Mouse (Mus musculus) liver, embryonic 14.5 days (tissue): ENCODE results near the gene Ppp1r14a. TPM values are rescaled to one million over a fixed set of nuclear protein-coding genes. Genes with fewer than 3 reads are reported as not detected.
A peak's percentile ranks its signal among the peaks of the same experiment; 100 is the strongest.

Experiments
- ATAC-seq: fragments of 200-750 bp; cut with Nextera tagmentation; 2 replicates; pipeline ENCODE4 v1.8.0; 2017; ENCODE audit warnings: moderate number of reproducible peaks, mild to moderate bottlenecking, moderate library complexity; ENCODE audit not compliant: insufficient read depth
- DNase-seq, 3 experiments: peaks; one replicate each; pipeline ENCODE4 v3.0.0-alpha.2; 2012 to 2013; ENCODE audit warnings: low read depth in 3 of 3, low spot score in 3 of 3
- H3K27ac ChIP-seq: fragments of 300-500 bp; sonication (generic); 2 replicates; pipeline ENCODE4 v1.5.1; 2014; ENCODE audit warnings: moderate library complexity, mild to moderate bottlenecking, control low read depth, inconsistent platforms
- H3K27me3 ChIP-seq: fragments of 300-500 bp; sonication (generic); 2 replicates; pipeline ENCODE4 v1.6.1; 2014; ENCODE audit warnings: mild to moderate bottlenecking, low read length, moderate library complexity; ENCODE audit not compliant: control insufficient read depth, insufficient read depth
- H3K36me3 ChIP-seq: fragments of 300-500 bp; sonication (generic); replicated peaks from 2 replicates; pipeline ENCODE4 v1.6.1; 2014; ENCODE audit warnings: low read depth; ENCODE audit not compliant: control insufficient read depth, insufficient read depth
- H3K4me1 ChIP-seq, 2 experiments: fragments of 200-500 bp in 1 of 2; fragments of 300-500 bp in 1 of 2; sonication (generic) in 1 of 2; replicated peaks; 2 replicates each; pipeline ENCODE4 v1.6.1; 2012 to 2014; ENCODE audit warnings: antibody characterized with exemption in 1 of 2, inconsistent platforms in 1 of 2, low read length in 1 of 2; ENCODE audit not compliant: control insufficient read depth in 2 of 2, insufficient read depth in 2 of 2
- H3K4me2 ChIP-seq: fragments of 300-500 bp; sonication (generic); 2 replicates; pipeline ENCODE4 v1.6.1; 2014; ENCODE audit warnings: low read depth, mild to moderate bottlenecking, control low read depth, moderate library complexity
- H3K4me3 ChIP-seq, 2 experiments: fragments of 200-500 bp in 1 of 2; fragments of 300-500 bp in 1 of 2; sonication (generic) in 1 of 2; 2 replicates each; pipeline ENCODE4 v1.5.1; 2012 to 2014; ENCODE audit warnings: low read depth in 2 of 2, low read length in 2 of 2, mild to moderate bottlenecking in 2 of 2, control low read depth in 1 of 2, inconsistent platforms in 1 of 2, moderate library complexity in 1 of 2; ENCODE audit not compliant: insufficient read depth in 1 of 2
- H3K9ac ChIP-seq: fragments of 300-500 bp; sonication (generic); replicated peaks from 2 replicates; pipeline ENCODE4 v1.6.1; 2014; ENCODE audit warnings: mild to moderate bottlenecking, control low read depth, moderate library complexity
- H3K9me3 ChIP-seq: fragments of 300-500 bp; sonication (generic); 2 replicates; pipeline ENCODE4 v1.6.1; 2016; ENCODE audit warnings: low read length, mixed read lengths; ENCODE audit not compliant: control insufficient read depth
- CTCF ChIP-seq: IDR thresholded peaks from 2 replicates; pipeline ENCODE4 v1.5.1; 2016; ENCODE audit warnings: antibody characterized with exemption, low read depth, control low read depth
- EP300 ChIP-seq: IDR thresholded peaks from 2 replicates; pipeline ENCODE4 v1.6.1; 2016; ENCODE audit warnings: antibody characterized with exemption, low read depth
- WGBS: fragments of 180-500 bp; shearing (Covaris S2); extraction: QIAGEN DNeasy Blood & Tissue Kit; methylation state at CpG from one replicate; pipeline ENCODE4 v1.1.7; 2014; ENCODE audit not compliant: insufficient replicate concordance; 5-methylcytosine and 5-hydroxymethylcytosine counted together
- polyA plus RNA-seq, 2 experiments: library from polyadenylated mRNA; depleted of rRNA in 1 of 2; stranded (reverse) in 1 of 2; unstranded in 1 of 2; fragments of >200 nt; fragmentation: Nextera tagmentation in 1 of 2; extraction: Ambion mirVana in 1 of 2; gene quantifications; 2 replicates each; pipeline versions ENCODE4 v1.2.1 to v1.2.3; 2012 to 2014

The Ppp1r14a gene
- polyA plus RNA-seq, 2 experiments: 2.3 to 2.5 TPM

DNA sequence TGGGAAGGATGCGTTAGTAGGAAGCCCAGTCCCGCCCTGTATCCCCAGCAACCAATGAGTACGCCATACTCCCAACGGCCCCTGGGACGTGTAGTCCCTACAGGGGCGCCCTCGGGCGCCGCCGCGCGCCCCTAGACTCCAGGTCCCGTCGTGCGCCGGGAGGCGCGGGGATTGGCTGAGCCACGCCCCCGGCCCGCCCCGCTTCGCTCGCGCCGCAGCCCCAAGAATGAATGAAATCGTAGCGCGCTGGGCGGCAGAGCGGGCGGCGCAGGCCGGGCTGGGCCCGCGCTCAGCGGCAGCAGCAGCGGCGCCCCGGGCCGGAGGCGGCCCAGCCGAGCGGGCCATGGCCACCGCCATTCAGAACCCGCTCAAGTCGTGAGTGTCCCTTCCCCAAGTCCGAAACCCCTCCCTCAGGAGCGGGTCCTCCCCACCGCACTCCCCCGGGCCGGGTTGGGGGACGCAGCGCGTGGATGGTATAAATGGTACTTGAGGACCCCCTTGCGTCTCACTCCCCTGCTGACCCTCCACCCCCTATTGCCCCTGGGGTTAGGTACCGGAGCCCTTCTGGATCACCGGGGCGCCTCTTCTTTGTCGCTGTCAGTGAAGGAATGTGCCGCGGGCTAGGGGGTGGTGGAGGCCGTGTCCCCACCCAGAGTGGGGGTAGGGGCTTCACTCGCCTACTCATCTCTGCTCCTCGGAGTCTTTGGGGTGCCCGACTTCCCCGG, 14.8 kb downstream of the Ppp1r14a start, which contains the start of gene Dpf1:
Gene Dpf1 (plus strand): TSS at position 214 of the 725 bp plus-strand sequence.
- Histone ChIP-seq H3K4me1 (peaks cover 7 to 10% of the 10 kb centered on the region in 2 experiments), H3K4me2 (peak within 1 kb of the TSS; percentile 73), H3K27me3 (peaks cover 47% of the 10 kb centered on the region), H3K36me3 (no peaks in the 10 kb centered on the region), H3K27ac (no peak within 1 kb of the TSS), H3K9me3 (no peaks in the 10 kb centered on the region), H3K9ac (no peak within 1 kb of the TSS), H3K4me3 (peak within 1 kb of the TSS; percentile 15 to 42)
- WGBS: under 1% methylated on average over 66 of the region's 67 CpGs
- ATAC-seq (peak; percentile 70), DNase-seq (peak in 1 of 3 experiments; percentile 49)
- TF ChIP-seq EP300: no peak
- TF ChIP-seq CTCF: no peak

DNA sequence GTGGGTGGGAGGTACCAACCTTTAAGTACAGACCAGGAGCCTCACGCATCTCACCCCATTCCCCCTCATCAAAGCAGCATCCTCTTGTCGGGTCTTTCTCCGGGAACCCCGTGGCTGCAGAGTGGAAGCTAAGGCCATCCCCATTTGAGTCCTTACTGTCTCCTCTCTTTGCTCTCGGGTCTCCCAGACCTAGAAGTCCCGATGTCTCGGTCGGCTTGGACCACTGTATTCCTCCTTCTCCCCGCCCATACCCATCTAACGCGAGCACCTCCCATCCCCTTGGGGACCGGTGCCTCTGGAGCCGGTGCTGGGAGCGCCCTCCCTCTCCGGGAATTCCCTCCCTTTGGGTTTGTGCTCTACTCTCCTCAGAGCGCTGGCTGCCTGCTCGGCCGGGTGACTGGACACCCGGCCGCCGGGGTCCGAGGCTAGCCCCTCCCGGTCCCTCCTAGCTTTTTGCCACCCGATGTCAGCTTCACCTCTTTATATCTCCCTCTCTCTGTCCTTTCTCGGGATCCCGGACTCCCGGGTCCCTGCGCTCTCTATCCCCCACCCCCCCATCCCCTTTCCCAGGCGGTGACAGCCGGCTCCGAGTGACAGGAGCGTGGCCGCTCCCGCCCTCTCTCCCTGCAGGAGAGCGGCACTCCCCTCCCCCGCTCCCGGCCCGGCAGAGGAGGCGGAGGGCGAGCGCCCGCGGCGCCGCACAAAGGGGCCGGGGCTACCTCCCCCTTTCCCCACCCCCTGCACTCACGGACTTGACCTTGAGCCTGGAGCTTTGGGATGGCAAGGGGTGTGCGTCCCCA, 15.6 kb downstream of the Ppp1r14a start:
- TF ChIP-seq CTCF: no peak
- TF ChIP-seq EP300: no peak
- Histone ChIP-seq H3K9ac (no peak overlapping the region), H3K27me3 (peaks cover 54% of the 10 kb centered on the region), H3K27ac (no peak overlapping the region), H3K4me3 (peak overlapping the region; percentile 15 to 42; a peak in 3 of 4 replicates), H3K36me3 (no peaks in the 10 kb centered on the region), H3K9me3 (no peaks in the 10 kb centered on the region), H3K4me1 (peaks cover 8 to 15% of the 10 kb centered on the region in 2 experiments), H3K4me2 (peak overlapping the region; percentile 73)
- WGBS: 2% methylated on average over 48 of the region's 48 CpGs
- ATAC-seq (no peak), DNase-seq (no peak)

DNA sequence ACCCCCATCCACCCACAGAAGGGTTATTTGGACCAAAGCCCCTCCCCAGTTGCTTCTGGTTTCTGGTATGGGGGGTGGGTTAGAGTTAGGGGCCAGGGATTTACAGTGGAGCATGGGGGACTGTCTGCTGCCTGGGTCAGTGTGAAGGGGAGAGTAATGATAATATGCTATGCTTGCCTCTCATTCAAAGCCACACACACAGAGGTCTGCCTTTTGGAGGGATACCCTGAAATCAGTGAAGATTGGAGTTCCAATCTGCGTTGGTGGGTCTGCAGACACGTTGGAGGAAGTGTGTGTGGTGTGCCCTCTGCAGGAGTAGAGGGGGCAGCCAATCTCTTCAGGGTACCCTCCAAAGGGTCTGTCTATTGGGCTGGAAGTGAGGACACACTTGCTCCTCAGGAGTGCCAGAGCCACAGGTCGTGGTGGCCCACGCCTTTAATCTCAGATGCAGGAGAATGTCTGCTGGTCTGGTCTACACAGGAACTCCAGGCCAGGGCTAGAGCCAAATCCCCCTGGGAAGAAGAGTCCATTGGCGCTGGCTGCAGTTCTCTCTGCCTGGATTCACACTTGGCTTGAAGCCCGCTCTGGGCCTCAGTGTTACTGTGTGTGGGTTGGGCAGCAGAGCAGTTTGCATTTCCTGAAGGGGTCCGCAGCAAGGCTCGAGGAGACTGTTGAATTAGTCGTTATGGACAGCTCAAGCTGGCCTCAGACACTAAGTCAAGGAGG, 16.3 kb downstream of the Ppp1r14a start:
- Histone ChIP-seq H3K36me3 (no peaks in the 10 kb centered on the region), H3K9ac (no peak overlapping the region), H3K4me2 (peak overlapping the region; percentile 73), H3K9me3 (no peaks in the 10 kb centered on the region), H3K4me3 (no peak overlapping the region; a peak in 1 of 4 replicates), H3K27ac (no peak overlapping the region), H3K4me1 (peaks cover 10 to 20% of the 10 kb centered on the region in 2 experiments), H3K27me3 (peaks cover 56% of the 10 kb centered on the region)
- no peak for DNase-seq
- ATAC-seq: no peak
- 33% methylated on average over 9 of the region's 9 CpGs for WGBS
- TF ChIP-seq EP300 (no peak), CTCF (no peak)

DNA sequence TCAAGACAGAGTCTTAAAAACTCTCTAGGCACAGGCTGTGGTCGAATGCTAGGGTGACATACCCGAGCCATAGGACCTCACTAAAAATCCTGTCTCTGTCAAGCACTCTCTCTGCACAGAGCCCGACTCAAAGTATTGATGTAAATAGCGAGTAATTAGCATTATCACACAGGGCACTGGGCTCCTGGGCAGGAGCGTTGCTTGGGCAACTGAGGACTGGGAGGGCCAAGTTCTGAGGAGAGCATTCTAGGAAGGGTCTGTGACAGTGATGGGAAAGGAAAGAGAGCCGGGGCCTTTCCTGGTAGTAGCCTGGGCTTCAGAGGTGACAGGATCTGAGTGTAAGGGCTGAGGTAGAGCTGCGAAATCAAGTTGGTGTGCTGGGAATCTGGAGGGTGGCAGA, 17.0 kb downstream of the Ppp1r14a start:
- Histone ChIP-seq H3K4me2 (no peak overlapping the region), H3K27ac (no peak overlapping the region), H3K27me3 (peaks cover 56% of the 10 kb centered on the region), H3K9ac (no peak overlapping the region), H3K36me3 (no peaks in the 10 kb centered on the region), H3K4me3 (no peak overlapping the region), H3K9me3 (no peaks in the 10 kb centered on the region), H3K4me1 (peaks cover 10 to 20% of the 10 kb centered on the region in 2 experiments)
- ATAC-seq (no peak), DNase-seq (no peak)
- TF ChIP-seq CTCF: no peak
- TF ChIP-seq EP300: no peak
- WGBS: 52% methylated on average over 7 of the region's 7 CpGs
